Mouse (Mus musculus) MEL (cell line): ENCODE results near the gene Dlk2. TPM values are rescaled to one million over a fixed set of nuclear protein-coding genes. Genes with fewer than 3 reads are reported as not detected.
A peak's percentile ranks its signal among the peaks of the same experiment; 100 is the strongest.

Source experiments
- DNase-seq: peaks from one replicate; pipeline ENCODE4 v3.0.0; 2011; ENCODE audit warnings: low read depth, low spot score
- H3K27ac ChIP-seq: 2 replicates; pipeline ENCODE4 v1.5.1; 2012; ENCODE audit warnings: low read depth, mild to moderate bottlenecking, control low read depth, low read length, moderate library complexity; ENCODE audit not compliant: control insufficient read depth
- H3K27me3 ChIP-seq, 2 experiments: fragments of 150-350 bp in 1 of 2; sonication (generic) in 1 of 2; 2 replicates each; pipeline ENCODE4 v1.6.1; 2012; ENCODE audit warnings: low read length in 2 of 2, mild to moderate bottlenecking in 2 of 2, improper control_type of control experiment in 1 of 2, moderate library complexity in 1 of 2; ENCODE audit not compliant: insufficient read depth in 2 of 2, control insufficient read depth in 1 of 2
- H3K36me3 ChIP-seq, 2 experiments: 2 replicates each; pipeline ENCODE4 v1.6.1; 2012 to 2014; ENCODE audit warnings: low read length in 2 of 2, improper control_type of control experiment in 1 of 2, inconsistent platforms in 1 of 2, mild to moderate bottlenecking in 1 of 2; ENCODE audit not compliant: insufficient read depth in 2 of 2, control insufficient read depth in 1 of 2
- H3K4me1 ChIP-seq, 2 experiments: fragments of 150-350 bp in 1 of 2; sonication (generic) in 1 of 2; 2 replicates each; pipeline ENCODE4 v1.6.1; 2012; ENCODE audit warnings: low read length in 2 of 2, improper control_type of control experiment in 1 of 2, mild to moderate bottlenecking in 1 of 2; ENCODE audit not compliant: insufficient read depth in 2 of 2, control insufficient read depth in 1 of 2
- H3K4me3 ChIP-seq, 2 experiments: fragments of 150-350 bp in 1 of 2; sonication (generic) in 1 of 2; 2 replicates each; pipeline ENCODE4 v1.5.1; 2012; ENCODE audit warnings: low read depth in 2 of 2, low read length in 2 of 2, mild to moderate bottlenecking in 2 of 2, moderate library complexity in 2 of 2, control low read depth in 1 of 2, improper control_type of control experiment in 1 of 2; ENCODE audit not compliant: control insufficient read depth in 1 of 2, insufficient read depth in 1 of 2
- H3K79me2 ChIP-seq: 2 replicates; pipeline ENCODE4 v1.6.1; 2012; ENCODE audit warnings: mild to moderate bottlenecking, low read length, moderate library complexity; ENCODE audit not compliant: control insufficient read depth, poor library complexity, insufficient read depth
- H3K9ac ChIP-seq: 2 replicates; pipeline ENCODE4 v1.6.1; 2012; ENCODE audit warnings: low read depth, mild to moderate bottlenecking, control low read depth, low read length, moderate library complexity; ENCODE audit not compliant: control insufficient read depth, poor library complexity, severe bottlenecking
- H3K9me3 ChIP-seq: fragments of 150-350 bp; sonication (generic); replicated peaks from 2 replicates; pipeline ENCODE4 v1.6.1; 2012; ENCODE audit warnings: mild to moderate bottlenecking, low read length, improper control_type of control experiment, moderate library complexity; ENCODE audit not compliant: insufficient read depth
- CHD1 ChIP-seq: IDR thresholded peaks from 2 replicates; pipeline ENCODE4 v1.6.1; 2012; ENCODE audit warnings: low read depth, mild to moderate bottlenecking, inconsistent platforms, low read length, improper control_type of control experiment
- CHD2 ChIP-seq: IDR thresholded peaks from 2 replicates; pipeline ENCODE4 v1.6.1; 2011; ENCODE audit warnings: low read length, improper control_type of control experiment
- CTCF ChIP-seq, 3 experiments: IDR thresholded peaks in 2 of 3; conservative IDR thresholded peaks in 1 of 3; 2 replicates each; pipeline ENCODE4 v1.5.1; 2011 to 2012; ENCODE audit warnings: low read length in 3 of 3, low read depth in 2 of 3, mild to moderate bottlenecking in 2 of 3, improper control_type of control experiment in 1 of 3, inconsistent platforms in 1 of 3, mixed read lengths in 1 of 3, moderate library complexity in 1 of 3; ENCODE audit not compliant: control insufficient read depth in 1 of 3, insufficient read depth in 1 of 3, poor library complexity in 1 of 3, severe bottlenecking in 1 of 3
- E2F4 ChIP-seq: IDR thresholded peaks from 2 replicates; pipeline ENCODE4 v1.6.1; 2011; ENCODE audit warnings: low read depth, low read length, improper control_type of control experiment, borderline replicate concordance
- EP300 ChIP-seq, 2 experiments: IDR thresholded peaks; 2 replicates each; pipeline ENCODE4 v1.6.1; 2011; ENCODE audit warnings: improper control_type of control experiment in 2 of 2, low read length in 2 of 2, low read depth in 1 of 2, mild to moderate bottlenecking in 1 of 2
- GABPA ChIP-seq: IDR thresholded peaks from 2 replicates; pipeline ENCODE4 v1.6.1; 2012; ENCODE audit warnings: low read depth, mild to moderate bottlenecking, inconsistent platforms, low read length, improper control_type of control experiment, moderate library complexity
- HCFC1 ChIP-seq: IDR thresholded peaks from 2 replicates; pipeline ENCODE4 v1.6.1; 2012; ENCODE audit warnings: low read depth, mild to moderate bottlenecking, inconsistent platforms, low read length, improper control_type of control experiment, moderate library complexity
- KAT2A ChIP-seq: conservative IDR thresholded peaks from 2 replicates; pipeline ENCODE4 v1.6.1; 2012; ENCODE audit warnings: low read depth, low read length, improper control_type of control experiment, inconsistent platforms
- MXI1 ChIP-seq: IDR thresholded peaks from 2 replicates; pipeline ENCODE4 v1.6.1; 2011; ENCODE audit warnings: mild to moderate bottlenecking, low read depth, low read length, improper control_type of control experiment
- MYB ChIP-seq: IDR thresholded peaks from 2 replicates; pipeline ENCODE4 v1.6.1; 2011; ENCODE audit warnings: mild to moderate bottlenecking, low read depth, low read length, improper control_type of control experiment
- MYC ChIP-seq: IDR thresholded peaks from 2 replicates; pipeline ENCODE4 v1.6.1; 2011; ENCODE audit warnings: low read depth, mild to moderate bottlenecking, low read length, improper control_type of control experiment, moderate library complexity
- NRF1 ChIP-seq: IDR thresholded peaks from 2 replicates; pipeline ENCODE4 v1.6.1; 2014; ENCODE audit warnings: low read depth, mild to moderate bottlenecking, inconsistent platforms, low read length, improper control_type of control experiment, moderate library complexity; ENCODE audit not compliant: poor library complexity, insufficient read depth, severe bottlenecking
- POLR2A ChIP-seq, 2 experiments: IDR thresholded peaks; 2 replicates each; pipeline ENCODE4 v1.6.1; 2011 to 2012; ENCODE audit warnings: low read length in 2 of 2, mild to moderate bottlenecking in 2 of 2, control low read depth in 1 of 2, improper control_type of control experiment in 1 of 2, low read depth in 1 of 2, moderate library complexity in 1 of 2; ENCODE audit not compliant: control insufficient read depth in 1 of 2, insufficient read depth in 1 of 2, poor library complexity in 1 of 2
- TCF12 ChIP-seq: IDR thresholded peaks from 2 replicates; pipeline ENCODE4 v1.6.1; 2014; ENCODE audit warnings: low read depth, mild to moderate bottlenecking, inconsistent platforms, low read length, improper control_type of control experiment, moderate library complexity
- USF2 ChIP-seq, 2 experiments: IDR thresholded peaks; 2 replicates each; pipeline ENCODE4 v1.6.1; 2011 to 2012; ENCODE audit warnings: improper control_type of control experiment in 2 of 2, low read length in 2 of 2, borderline replicate concordance in 1 of 2, inconsistent platforms in 1 of 2, low read depth in 1 of 2, mild to moderate bottlenecking in 1 of 2; ENCODE audit not compliant: insufficient read depth in 1 of 2
- polyA plus RNA-seq, 2 experiments: library from polyadenylated mRNA; stranded (reverse) in 1 of 2; unstranded in 1 of 2; fragments of >175 nt in 1 of 2; fragments of >200 nt in 1 of 2; gene quantifications; 2 replicates each; pipeline versions ENCODE4 v1.2.1 to v1.2.4; 2012; ENCODE audit warnings: low replicate concordance in 2 of 2, low read depth in 1 of 2; ENCODE audit not compliant: insufficient read length in 2 of 2, insufficient read depth in 1 of 2, missing spikeins in 1 of 2
- total RNA-seq: library from RNA; depleted of rRNA; stranded (reverse); fragments of 300-350 nt; gene quantifications from 2 replicates; pipeline ENCODE4 v1.2.3, GENCODE M21; 2012

Gene Dlk2
- total and polyA plus RNA-seq, 3 experiments, result 0.07 TPM; not detected in 2

GRCm38 (mm10) chr17:46247512-46248188 lies 49.6 kb upstream of the Dlk2 start, which contains the start of the genes Polr1c and Yipf3 (continued):
- TF ChIP-seq CHD1, result 0 out of 2 replicates have a peak, but pooled peaks have one; percentile 33
- TF ChIP-seq TCF12, result peak; percentile 56
- TF ChIP-seq, all 39 proteins: peak for 18

GRCm38 (mm10) chr17:46248189-46248522 lies 49.1 kb upstream of the Dlk2 start:
- Histone ChIP-seq H3K27me3 (no peaks in the 10 kb centered on the region), H3K9me3 (no peaks in the 10 kb centered on the region), H3K27ac (peak overlapping the region; percentile 20; the same call in 1 of the 2 replicates), H3K4me3 (peak overlapping the region; percentile 89 to 91), H3K4me1 (peaks cover 0 to 17% of the 10 kb centered on the region in 2 experiments; a peak in 2 of 4 replicates), H3K9ac (peak overlapping the region; percentile 89)
- TF ChIP-seq KAT2A (no peak; the same call in 1 of the 2 replicates), MYB (no peak), CTCF (IDR thresholded peaks at IDR 0.05 in 2 of 3, conservative IDR thresholded peaks at IDR 0.05 in 1 of 3; ENCODE audit: control insufficient read depth in 1 of 3, insufficient read depth in 1 of 3, low read depth in 2 of 3, low read length in 3 of 3, poor library complexity in 1 of 3, severe bottlenecking in 1 of 3) (no peak), E2F4 (no peak), CHD2 (no peak), MYC (no peak), GABPA (no peak), HCFC1 (no peak), POLR2A (IDR thresholded peaks at IDR 0.05; ENCODE audit: control insufficient read depth in 1 of 2, insufficient read depth in 1 of 2, low read depth in 1 of 2, low read length in 2 of 2, poor library complexity in 1 of 2) (peak in 1 of 2 experiments; percentile 41; a peak in 2 of 4 replicates), NRF1 (no peak), EP300 (IDR thresholded peaks at IDR 0.05; ENCODE audit: low read depth in 1 of 2, low read length in 2 of 2) (0 out of 4 replicates have a peak, but pooled peaks of 1 of the 2 experiments have one; percentile 0), USF2 (IDR thresholded peaks at IDR 0.05; ENCODE audit: borderline replicate concordance in 1 of 2, insufficient read depth in 1 of 2, low read depth in 1 of 2, low read length in 2 of 2) (no peak)
- TF ChIP-seq, all 39 proteins: peak for 2
- peaks cover 3 to 14% of the 10 kb centered on the region in 2 experiments; a peak in 2 of 4 replicates for H3K36me3 ChIP-seq
- peaks cover 29% of the 10 kb centered on the region for H3K79me2 ChIP-seq
- no peak for DNase-seq

- H3K4me1 ChIP-seq, result peaks cover 0 to 20% of the 10 kb centered on the region in 2 experiments; a peak in 2 of 4 replicates
- H3K36me3 ChIP-seq, result peaks cover 2 to 12% of the 10 kb centered on the region in 2 experiments; a peak in 2 of 4 replicates
- no peak for DNase-seq
- no peak overlapping the region for H3K27ac ChIP-seq
- TF ChIP-seq MXI1 (no peak), CTCF (IDR thresholded peaks at IDR 0.05 in 2 of 3, conservative IDR thresholded peaks at IDR 0.05 in 1 of 3; ENCODE audit: control insufficient read depth in 1 of 3, insufficient read depth in 1 of 3, low read depth in 2 of 3, low read length in 3 of 3, poor library complexity in 1 of 3, severe bottlenecking in 1 of 3) (peak in 1 of 3 experiments; percentile 23; a peak in 1 of 6 replicates)
- peaks cover 27% of the 10 kb centered on the region for H3K79me2 ChIP-seq
- H3K27me3 ChIP-seq, result no peaks in the 10 kb centered on the region
- no peak overlapping the region for H3K4me3 ChIP-seq
- H3K9me3 ChIP-seq, result no peaks in the 10 kb centered on the region
- no peak overlapping the region for H3K9ac ChIP-seq
Measured at GRCm38 (mm10) chr17:46251174-46251573, 46.0 kb upstream of the Dlk2 start.
